Mouse (Mus musculus) layer of hippocampus, postnatal 36 days (tissue): ENCODE measurements around the gene Madd. TPM values are rescaled to one million over a fixed set of nuclear protein-coding genes. Genes with fewer than 3 reads are reported as not detected.

Experiments
- DNase-seq, 2 experiments: peaks; one replicate each; pipeline ENCODE4 v3.0.0; 2022
- total RNA-seq, 2 experiments: library from RNA; stranded (reverse); gene quantifications; 2 replicates each; pipeline ENCODE4 v1.2.3; 2021

Madd gene
- 100 to 1,000 TPM; 246 to 247 TPM for total RNA-seq

GRCm38 (mm10) chr2:91183711-91184405 is at the start of gene Madd:
Madd (minus strand) TSS chr2:91183837.
- no peak for DNase-seq

DNA sequence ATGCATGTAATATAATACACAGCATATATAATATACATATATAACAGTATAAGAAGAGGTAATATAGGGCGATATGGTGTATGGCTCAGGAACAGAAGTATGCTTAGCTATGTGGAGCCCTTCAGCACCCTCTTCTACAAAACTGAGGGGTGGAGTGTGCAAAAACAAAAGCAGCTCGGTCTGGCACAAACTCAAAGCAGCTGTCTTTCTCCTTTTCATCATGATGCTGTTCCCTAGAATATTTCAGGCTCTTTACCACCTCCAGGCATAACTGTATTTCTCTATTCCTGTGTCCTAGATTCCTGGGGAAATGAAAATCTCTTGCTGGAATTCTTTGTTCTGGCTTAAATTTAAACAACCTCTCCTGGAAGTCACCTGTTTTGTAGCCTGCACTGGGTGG is 46.1 kb upstream of the Madd start:
- DNase-seq, result no peak

GRCm38 (mm10) chr2:91223614-91224013 is 40.0 kb upstream of the Madd start:
- DNase-seq, result no peak

DNA sequence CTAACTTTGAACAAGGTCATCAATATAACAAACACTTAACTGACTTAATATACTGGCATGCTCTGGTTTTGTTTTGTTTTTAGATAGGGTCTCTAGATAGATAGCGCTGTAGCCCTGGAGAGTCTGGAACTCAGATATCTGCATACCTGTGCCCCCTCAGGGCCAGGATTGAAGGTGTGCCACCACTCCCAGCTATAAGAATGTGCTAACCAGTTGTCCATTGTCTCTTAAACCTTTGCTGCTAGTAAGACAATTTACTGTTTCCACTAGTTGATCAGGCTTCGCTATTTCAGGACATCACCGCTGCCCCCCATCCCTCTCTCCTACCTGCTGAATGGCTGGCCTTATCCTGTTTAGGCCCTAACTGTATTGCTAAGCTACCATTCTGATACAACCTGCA is 36.9 kb upstream of the Madd start:
- DNase-seq, result no peak

GRCm38 (mm10) chr2:91217032-91217431 is 33.4 kb upstream of the Madd start:
- DNase-seq, result no peak

- no peak for DNase-seq
These were observed 29.7 kb upstream of the Madd start for GRCm38 (mm10) chr2:91213311-91213710.

DNA sequence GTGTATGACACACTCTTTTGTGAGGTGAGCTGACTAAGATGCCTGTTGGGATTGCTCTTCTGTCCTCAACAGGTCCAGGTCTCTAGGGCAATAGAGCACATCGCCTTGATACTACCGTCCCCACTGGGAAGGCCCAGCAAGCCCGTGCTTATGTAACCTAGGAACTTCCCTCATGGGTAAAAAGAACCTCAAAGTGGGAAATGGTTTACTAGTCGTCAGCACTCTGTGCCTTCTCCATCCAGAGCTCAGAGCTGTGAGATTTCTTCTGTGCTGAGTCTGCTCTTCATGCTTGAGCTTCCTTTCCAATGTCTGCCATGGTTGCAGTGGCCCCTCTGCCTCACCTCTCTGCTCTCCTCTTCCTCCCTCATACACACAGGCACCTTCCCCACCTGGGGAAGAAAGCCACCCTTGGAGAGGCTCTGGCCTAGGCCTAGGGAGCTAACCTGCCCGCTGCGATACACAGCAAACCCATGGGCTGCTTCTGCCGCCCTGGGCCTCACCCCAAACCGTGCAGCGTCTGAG is 22.7 kb upstream of the Madd start:
- no peak for DNase-seq

GRCm38 (mm10) chr2:91202972-91203656 is 19.5 kb upstream of the Madd start:
- DNase-seq, result no peak

- peak; percentile 96 to 97 for DNase-seq
These were observed 18.8 kb upstream of the Madd start, which contains the start of the genes Nr1h3 and Acp2 for GRCm38 (mm10) chr2:91202222-91202971. Nr1h3 (minus strand) TSS chr2:91202834. Acp2 (plus strand) TSS chr2:91202885.

GRCm38 (mm10) chr2:91198888-91199287 is 15.3 kb upstream of the Madd start:
- no peak for DNase-seq

- DNase-seq, result peak; percentile 55 to 57
These were observed 13.0 kb upstream of the Madd start for GRCm38 (mm10) chr2:91196577-91197001.

GRCm38 (mm10) chr2:91194624-91195332 is 11.1 kb upstream of the Madd start:
- peak; percentile 37 to 39 for DNase-seq

GRCm38 (mm10) chr2:91190501-91190900 is 6.9 kb upstream of the Madd start:
- no peak for DNase-seq

DNA sequence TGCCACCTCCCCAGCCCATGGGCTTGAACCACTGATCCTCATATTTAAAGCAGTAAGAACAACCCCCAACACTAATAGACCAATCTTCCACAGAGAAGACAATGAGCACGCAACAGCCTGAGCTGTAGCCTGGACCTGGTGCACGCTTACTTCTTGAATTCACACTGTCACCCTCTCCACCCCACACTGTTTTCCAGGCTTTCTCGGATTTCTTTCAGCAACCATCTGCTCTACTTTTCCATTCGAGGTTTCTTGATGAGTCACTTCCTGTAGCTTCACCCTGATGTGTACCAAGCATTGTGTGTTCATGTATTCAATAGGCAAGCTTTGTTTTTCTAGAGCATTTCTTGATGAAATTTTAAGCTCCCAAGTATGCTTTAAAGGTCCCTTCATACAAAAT is 3.8 kb upstream of the Madd start:
- DNase-seq, result no peak

GRCm38 (mm10) chr2:91186208-91186607 is 2.6 kb upstream of the Madd start:
- DNase-seq, result no peak

DNA sequence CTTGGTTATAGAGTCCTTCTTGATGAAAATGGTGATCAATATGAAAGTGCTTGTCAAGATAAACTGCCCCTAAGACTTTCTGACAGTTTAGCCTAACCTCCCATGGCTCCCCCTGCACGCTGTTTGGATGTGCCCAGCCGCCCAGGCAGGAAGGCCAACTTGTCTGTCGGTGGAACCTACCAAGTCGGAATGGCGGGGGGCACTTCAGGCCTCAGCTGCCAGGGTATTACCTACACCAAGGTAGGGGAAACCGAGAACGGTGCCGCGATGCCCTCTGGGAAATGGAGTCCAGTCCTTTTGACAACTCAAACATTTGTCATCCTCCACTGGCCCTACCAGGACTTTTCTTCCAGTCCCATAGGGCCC is 506 bp downstream of the Madd start:
- DNase-seq, result peak; percentile 91 to 93

DNA sequence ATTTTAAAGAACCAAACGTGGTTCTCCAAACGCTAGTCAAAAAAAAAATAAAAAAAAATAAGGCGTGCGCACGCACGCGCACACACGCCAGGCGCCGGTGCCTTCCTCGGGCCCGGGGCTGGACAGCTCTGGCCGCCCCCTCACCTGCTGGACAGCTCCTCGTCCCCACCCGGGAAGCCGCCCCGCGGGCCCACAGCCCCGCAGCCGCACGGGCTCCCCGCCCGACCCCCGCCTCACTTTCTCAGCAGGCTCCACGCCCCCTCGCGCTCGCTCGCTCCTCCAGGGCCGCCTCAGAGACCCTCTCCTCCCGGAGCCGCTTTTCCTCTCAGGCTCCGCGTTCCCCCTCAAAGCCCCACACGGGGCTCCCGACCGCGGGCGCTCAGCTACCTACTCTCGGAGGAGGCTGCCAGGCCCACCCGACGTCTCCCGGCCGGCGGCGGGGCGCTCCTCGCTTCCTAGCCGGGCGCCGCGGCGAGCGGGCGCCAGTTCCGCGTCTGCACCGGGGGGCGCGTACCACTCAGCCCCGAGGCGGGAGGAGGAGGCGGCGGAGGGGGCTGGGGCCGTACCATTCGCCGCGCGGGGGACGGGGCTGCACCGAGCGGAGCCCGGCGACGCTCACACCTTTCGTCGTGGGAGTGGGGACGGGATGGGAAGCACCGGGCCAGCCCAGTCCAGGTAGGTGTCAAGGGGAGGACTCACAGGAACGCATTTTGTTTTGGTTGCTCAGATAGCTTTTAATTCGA is 1.1 kb downstream of the Madd start:
- DNase-seq, result peak; percentile 84 to 87

DNA sequence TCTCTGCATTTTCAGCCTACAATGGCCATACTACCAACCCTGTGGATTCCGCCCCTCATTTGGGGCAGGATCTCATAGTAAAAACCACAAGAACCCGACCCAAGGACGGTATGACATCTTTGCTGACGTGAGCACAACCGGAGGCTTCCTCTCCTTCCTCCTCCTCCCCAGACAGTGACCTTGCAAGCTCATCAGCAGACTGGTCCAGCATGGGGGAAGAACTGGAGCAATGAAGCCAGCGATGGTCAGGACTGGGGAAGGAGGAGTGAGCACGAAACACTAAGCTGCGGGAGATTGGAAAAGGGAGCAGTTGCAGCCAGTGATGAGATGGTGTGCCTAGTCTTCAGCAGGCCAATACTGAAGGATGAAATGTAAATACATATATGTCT is 1.6 kb downstream of the Madd start:
- DNase-seq, result no peak

- no peak for DNase-seq
These were observed 2.9 kb downstream of the Madd start for GRCm38 (mm10) chr2:91180706-91181105.

- no peak for DNase-seq
These were observed 3.8 kb downstream of the Madd start for GRCm38 (mm10) chr2:91179825-91180224.

DNA sequence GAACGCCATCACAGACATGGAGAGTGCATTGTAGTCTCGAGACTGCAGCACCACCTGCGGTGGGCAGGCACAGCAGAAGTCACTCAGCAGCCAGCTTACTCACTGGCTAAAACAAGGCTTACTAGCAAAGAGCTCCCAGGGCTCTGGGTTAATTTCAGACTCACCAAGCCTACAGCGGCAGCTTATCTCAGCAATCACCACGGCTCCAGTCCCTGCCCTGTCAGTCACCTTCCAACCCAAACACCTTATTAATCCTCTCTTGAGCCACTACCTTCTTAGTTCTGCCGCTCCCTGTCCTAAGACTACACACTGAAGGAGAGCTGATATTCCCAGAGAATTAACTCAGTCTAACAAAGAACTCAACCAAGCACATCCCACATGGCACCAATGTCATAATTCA is 7.4 kb downstream of the Madd start:
- DNase-seq, result no peak

- DNase-seq, result no peak
These were observed 8.1 kb downstream of the Madd start for GRCm38 (mm10) chr2:91175490-91175889.
